Mouse (Mus musculus) forebrain, postnatal 0 days (tissue): ENCODE results near the gene Etnk2. TPM values are rescaled to one million over a fixed set of nuclear protein-coding genes. Genes with fewer than 3 reads are reported as not detected.

Experiments
- ATAC-seq: fragments of 200-750 bp; cut with Nextera tagmentation; 2 replicates; pipeline ENCODE4 v1.8.0; 2017; ENCODE audit warnings: mild to moderate bottlenecking, moderate library complexity
- DNase-seq: peaks from one replicate; pipeline ENCODE4 v3.0.0-alpha.2; 2015
- H3K27ac ChIP-seq: fragments of 300-500 bp; sonication (generic); 2 replicates; pipeline ENCODE4 v1.5.1; 2014; ENCODE audit warnings: low read depth, mild to moderate bottlenecking, antibody characterized with exemption, low read length, moderate library complexity, mixed read lengths
- H3K27me3 ChIP-seq: fragments of 300-500 bp; sonication (generic); 2 replicates; pipeline ENCODE4 v1.6.1; 2014; ENCODE audit warnings: mild to moderate bottlenecking, low read length, mixed read lengths; ENCODE audit not compliant: insufficient read depth
- H3K36me3 ChIP-seq: fragments of 300-500 bp; sonication (generic); 2 replicates; pipeline ENCODE4 v1.6.1; 2014; ENCODE audit warnings: mild to moderate bottlenecking, moderate library complexity; ENCODE audit not compliant: insufficient read depth
- H3K4me1 ChIP-seq: fragments of 300-500 bp; sonication (generic); 2 replicates; pipeline ENCODE4 v1.6.1; 2014; ENCODE audit warnings: antibody characterized with exemption; ENCODE audit not compliant: insufficient read depth
- H3K4me2 ChIP-seq: fragments of 300-500 bp; sonication (generic); 2 replicates; pipeline ENCODE4 v1.6.1; 2014; ENCODE audit warnings: low read depth, mild to moderate bottlenecking, moderate library complexity
- H3K4me3 ChIP-seq: fragments of 300-500 bp; sonication (generic); 2 replicates; pipeline ENCODE4 v1.5.1; 2014; ENCODE audit warnings: low read depth, low read length, mixed read lengths
- H3K9ac ChIP-seq: fragments of 300-500 bp; sonication (generic); 2 replicates; pipeline ENCODE4 v1.6.1; 2014; ENCODE audit warnings: mild to moderate bottlenecking
- H3K9me3 ChIP-seq: fragments of 300-500 bp; sonication (generic); 2 replicates; pipeline ENCODE4 v1.6.1; 2016; ENCODE audit warnings: low read length
- CTCF ChIP-seq: sonication (generic); IDR thresholded peaks from 2 replicates; pipeline ENCODE4 v1.5.1; 2016; ENCODE audit warnings: antibody characterized with exemption, control low read depth, low read depth
- WGBS: fragments of 180-500 bp; shearing (Covaris S2); extraction: QIAGEN DNeasy Blood & Tissue Kit; methylation state at CpG from one replicate; pipeline ENCODE4 v1.1.7; 2014; 5-methylcytosine and 5-hydroxymethylcytosine counted together
- polyA plus RNA-seq: library from polyadenylated mRNA; unstranded; fragments of >200 nt; fragmentation: Nextera tagmentation; extraction: Ambion mirVana; gene quantifications from 2 replicates; pipeline ENCODE4 v1.2.1, GENCODE M21; 2015
- total RNA-seq: library from RNA; depleted of rRNA; stranded (reverse); fragments of >200 nt; gene quantifications from 2 replicates; pipeline ENCODE4 v1.2.3, GENCODE M21; 2014

Etnk2 gene
- total and polyA plus RNA-seq, 2 experiments from 2014 or later = 17.6 to 25.3 TPM

DNA sequence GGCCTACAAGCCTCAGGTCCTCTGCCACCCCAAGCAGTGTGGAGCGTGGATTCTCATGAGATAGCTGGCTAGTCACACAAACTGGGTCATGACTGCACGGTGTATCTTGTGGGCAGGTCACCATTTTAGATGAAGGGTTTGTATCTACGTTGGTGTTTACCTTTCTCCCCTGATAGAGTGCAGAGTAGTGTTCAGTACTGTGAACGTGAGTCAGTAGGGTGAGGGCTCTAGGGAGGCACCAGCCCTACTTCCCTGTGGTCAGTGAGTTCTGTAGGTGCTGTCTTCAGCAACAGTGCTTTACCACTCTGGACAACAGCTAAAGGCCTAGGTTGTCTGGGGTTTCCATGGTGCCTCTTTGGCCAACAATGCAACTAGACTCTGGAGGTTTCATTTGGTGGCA lies 40.6 kb downstream of the Etnk2 start:
- no peak for TF ChIP-seq CTCF
- Histone ChIP-seq H3K36me3 (no peaks in the 10 kb centered on the region), H3K4me3 (no peak overlapping the region), H3K27me3 (no peaks in the 10 kb centered on the region), H3K4me1 (no peaks in the 10 kb centered on the region), H3K9ac (no peak overlapping the region), H3K4me2 (no peak overlapping the region), H3K9me3 (no peaks in the 10 kb centered on the region), H3K27ac (no peak overlapping the region)
- ATAC-seq (no peak), DNase-seq (no peak)
- WGBS = 94% methylated on average over 4 of the region's 4 CpGs

- Histone ChIP-seq H3K9me3 (no peaks in the 10 kb centered on the region), H3K27me3 (no peaks in the 10 kb centered on the region), H3K27ac (no peak overlapping the region), H3K9ac (no peak overlapping the region), H3K4me1 (no peaks in the 10 kb centered on the region), H3K36me3 (no peaks in the 10 kb centered on the region), H3K4me3 (no peak overlapping the region), H3K4me2 (no peak overlapping the region)
- ATAC-seq (no peak), DNase-seq (no peak)
- 94% methylated on average over 7 of the region's 7 CpGs for WGBS
- TF ChIP-seq CTCF = no peak
Observed at GRCm38 (mm10) chr1:133406614-133407013, 43.2 kb downstream of the Etnk2 start.

DNA sequence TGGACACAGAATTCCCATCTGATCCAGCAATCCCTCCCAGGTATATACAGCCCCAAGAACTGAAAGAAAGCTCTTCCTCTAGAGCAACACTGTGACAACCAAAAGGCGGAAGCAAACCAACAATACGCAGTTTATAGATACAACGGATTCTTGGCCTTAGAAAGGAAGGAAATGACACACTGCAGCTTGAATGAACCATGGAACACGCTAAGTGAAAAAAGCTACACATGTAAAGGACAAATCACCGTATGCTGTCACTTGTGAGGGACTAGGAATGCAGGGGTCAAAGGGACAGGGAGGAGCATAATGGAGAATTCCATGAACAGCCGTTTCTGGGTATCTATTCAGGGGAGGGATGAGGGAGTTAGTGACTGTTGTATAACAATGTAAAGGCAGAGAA lies 44.1 kb downstream of the Etnk2 start:
- Histone ChIP-seq H3K4me3 (no peak overlapping the region), H3K9ac (no peak overlapping the region), H3K4me2 (no peak overlapping the region), H3K27me3 (no peaks in the 10 kb centered on the region), H3K27ac (no peak overlapping the region), H3K36me3 (no peaks in the 10 kb centered on the region), H3K4me1 (no peaks in the 10 kb centered on the region), H3K9me3 (no peaks in the 10 kb centered on the region)
- DNase-seq (no peak), ATAC-seq (no peak)
- TF ChIP-seq CTCF = no peak
- WGBS = 72% methylated on average over 6 of the region's 6 CpGs

DNA sequence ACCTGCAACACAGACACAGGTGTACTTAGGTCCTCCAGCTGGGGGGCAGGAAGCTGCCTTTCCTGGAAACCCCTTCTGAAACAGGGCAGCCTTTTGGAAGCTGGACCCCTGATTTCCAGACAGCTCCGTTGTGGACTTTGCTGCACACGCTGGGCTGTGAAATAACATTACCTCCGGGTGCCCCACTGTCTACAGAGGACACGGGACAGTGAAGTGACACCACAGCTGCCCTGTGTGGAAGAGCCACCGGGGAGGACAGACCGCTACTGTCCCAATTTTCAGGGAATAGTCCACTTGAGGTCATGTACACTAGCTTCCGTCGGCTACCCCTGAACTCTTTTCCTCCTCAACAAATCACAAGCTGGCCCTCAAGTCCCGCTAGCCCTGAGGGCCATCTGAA lies 44.9 kb downstream of the Etnk2 start:
- no peak for ATAC-seq
- H3K36me3 ChIP-seq = no peaks in the 10 kb centered on the region
- no peaks in the 10 kb centered on the region for H3K27me3 ChIP-seq
- H3K4me3 ChIP-seq = no peak overlapping the region
- H3K9ac ChIP-seq = no peak overlapping the region
- H3K4me2 ChIP-seq = no peak overlapping the region
- DNase-seq = no peak
- H3K4me1 ChIP-seq = no peaks in the 10 kb centered on the region
- 68% methylated on average over 9 of the region's 9 CpGs for WGBS
- no peak for TF ChIP-seq CTCF
- H3K9me3 ChIP-seq = no peaks in the 10 kb centered on the region
- H3K27ac ChIP-seq = no peak overlapping the region

- Histone ChIP-seq H3K36me3 (no peaks in the 10 kb centered on the region), H3K9me3 (no peaks in the 10 kb centered on the region), H3K9ac (no peak overlapping the region), H3K4me1 (no peaks in the 10 kb centered on the region), H3K4me2 (no peak overlapping the region), H3K27me3 (no peaks in the 10 kb centered on the region), H3K4me3 (no peak overlapping the region), H3K27ac (no peak overlapping the region)
- TF ChIP-seq CTCF = no peak
- DNase-seq (no peak), ATAC-seq (no peak)
- WGBS = 28% methylated on average over 6 of the region's 6 CpGs
Observed at GRCm38 (mm10) chr1:133408880-133409516, 45.6 kb downstream of the Etnk2 start.

GRCm38 (mm10) chr1:133409786-133410185 lies 46.4 kb downstream of the Etnk2 start:
- H3K27me3 ChIP-seq = no peaks in the 10 kb centered on the region
- 81% methylated on average over 9 of the region's 9 CpGs for WGBS
- H3K4me2 ChIP-seq = no peak overlapping the region
- no peak overlapping the region for H3K27ac ChIP-seq
- no peak for ATAC-seq
- H3K4me3 ChIP-seq = no peak overlapping the region
- H3K36me3 ChIP-seq = no peaks in the 10 kb centered on the region
- no peak for DNase-seq
- no peaks in the 10 kb centered on the region for H3K4me1 ChIP-seq
- no peak overlapping the region for H3K9ac ChIP-seq
- TF ChIP-seq CTCF = no peak
- H3K9me3 ChIP-seq = no peaks in the 10 kb centered on the region

- Histone ChIP-seq H3K27ac (peak overlapping the region; percentile 40; the same call in 1 of the 2 replicates), H3K36me3 (no peaks in the 10 kb centered on the region), H3K27me3 (no peaks in the 10 kb centered on the region), H3K4me1 (no peaks in the 10 kb centered on the region), H3K4me2 (no peak overlapping the region), H3K4me3 (no peak overlapping the region), H3K9me3 (no peaks in the 10 kb centered on the region), H3K9ac (no peak overlapping the region)
- DNase-seq = no peak
- WGBS = 57% methylated on average over 8 of the region's 8 CpGs
- no peak for TF ChIP-seq CTCF
- ATAC-seq = no peak
Observed at GRCm38 (mm10) chr1:133411506-133412147, 48.3 kb downstream of the Etnk2 start.
